Mouse (Mus musculus) kidney, adult 2 months (tissue): ENCODE data around the gene Knstrn. TPM values are rescaled to one million over a fixed set of nuclear protein-coding genes. Genes with fewer than 3 reads are reported as not detected.

Source experiments
- DNase-seq: peaks from one replicate; pipeline ENCODE4 v3.0.0; 2021
- H3K27ac ChIP-seq: fragments of 200-500 bp; 2 replicates; pipeline ENCODE4 v1.5.1; 2012; ENCODE audit warnings: low read depth, low read length, control low read depth, inconsistent platforms; ENCODE audit not compliant: insufficient read depth
- H3K27me3 ChIP-seq: fragments of 200-500 bp; replicated peaks from 2 replicates; pipeline ENCODE4 v1.6.1; 2012; ENCODE audit warnings: mild to moderate bottlenecking, moderate library complexity, low read length, inconsistent platforms; ENCODE audit not compliant: control insufficient read depth, insufficient read depth
- H3K36me3 ChIP-seq: fragments of 200-500 bp; 2 replicates; pipeline ENCODE4 v1.6.1; 2012; ENCODE audit warnings: mild to moderate bottlenecking, moderate library complexity, low read length, inconsistent platforms; ENCODE audit not compliant: control insufficient read depth, insufficient read depth
- H3K4me1 ChIP-seq: fragments of 200-500 bp; 2 replicates; pipeline ENCODE4 v1.6.1; 2011; ENCODE audit warnings: low read length; ENCODE audit not compliant: control insufficient read depth, insufficient read depth
- H3K4me3 ChIP-seq: fragments of 200-500 bp; 2 replicates; pipeline ENCODE4 v1.5.1; 2011; ENCODE audit warnings: mild to moderate bottlenecking, low read depth, low read length, control low read depth; ENCODE audit not compliant: insufficient read depth
- CTCF ChIP-seq: fragments of 200-500 bp; conservative IDR thresholded peaks from 2 replicates; pipeline ENCODE4 v1.5.1; 2011; ENCODE audit warnings: low read depth, mild to moderate bottlenecking, control low read depth, low read length, moderate library complexity, mixed read lengths; ENCODE audit not compliant: insufficient read depth, insufficient read length
- POLR2A ChIP-seq: fragments of 200-500 bp; IDR thresholded peaks from one replicate; pipeline ENCODE4 v1.6.1; 2011; ENCODE audit warnings: low read depth, low read length, control low read depth
- WGBS: fragments of 180-500 bp; shearing (Covaris S2); methylation state at CpG from one replicate; pipeline ENCODE4 v1.1.7; 2018; 5-methylcytosine and 5-hydroxymethylcytosine counted together
- polyA plus RNA-seq: library from polyadenylated mRNA; depleted of rRNA; stranded (reverse); fragments of >200 nt; gene quantifications from 2 replicates; pipeline ENCODE4 v1.2.3, GENCODE M21; 2012

Gene Knstrn
- polyA plus RNA-seq, 1 experiment = 0.61 TPM

- WGBS = 85% methylated on average over 3 of the region's 3 CpGs
- H3K27me3 ChIP-seq = no peaks in the 10 kb centered on the region
- H3K27ac ChIP-seq = no peak overlapping the region
- DNase-seq = no peak
- TF ChIP-seq POLR2A (no peak), CTCF (no peak)
- H3K36me3 ChIP-seq = no peaks in the 10 kb centered on the region; the same call in 1 of the 2 replicates
- H3K4me3 ChIP-seq = no peak overlapping the region
- 0 out of 2 replicates have a peak, but pooled peaks cover 3% of the 10 kb centered on the region for H3K4me1 ChIP-seq
These were observed 56.8 kb downstream of the Knstrn start for GRCm38 (mm10) chr2:118870601-118871000.

DNA sequence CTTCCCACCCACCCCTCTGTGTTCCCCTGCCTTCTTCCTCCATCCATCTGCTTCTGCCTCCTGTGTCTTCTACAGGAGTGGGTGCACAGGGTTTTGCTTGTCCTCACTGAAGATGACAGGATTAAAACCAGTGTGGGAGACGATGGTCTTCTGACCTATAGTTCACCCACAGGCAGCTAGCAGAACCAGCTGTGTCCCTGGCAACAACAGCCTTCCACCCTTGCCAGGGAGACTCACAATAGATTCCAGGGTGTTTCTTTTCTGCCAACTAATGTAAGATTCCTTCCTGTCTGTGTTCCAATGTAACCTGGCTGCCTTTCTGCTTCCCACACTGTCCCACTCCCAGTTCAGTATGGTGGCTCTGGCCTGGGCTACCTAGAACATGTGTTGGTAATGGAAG lies 57.2 kb downstream of the Knstrn start:
- 57% methylated on average over 1 of the region's 1 CpGs for WGBS

DNA sequence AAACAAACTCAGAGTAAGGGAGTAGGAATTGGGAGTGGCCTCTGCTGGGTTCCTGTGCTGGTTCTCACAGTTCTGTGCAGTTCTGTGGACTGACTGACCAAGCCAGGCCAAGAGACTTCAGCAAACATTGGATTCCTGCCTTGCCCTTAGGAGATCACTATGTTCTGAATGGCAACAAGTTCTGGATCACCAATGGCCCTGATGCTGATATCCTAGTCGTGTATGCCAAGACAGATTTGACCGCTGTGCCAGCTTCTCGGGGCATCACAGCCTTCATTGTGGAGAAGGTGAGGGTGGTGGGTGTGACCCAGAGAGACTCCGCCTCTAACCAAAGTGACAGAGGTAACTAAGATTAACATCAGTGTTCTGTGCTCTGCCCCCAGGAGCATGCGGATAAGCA lies 59.2 kb downstream of the Knstrn start:
- Histone ChIP-seq H3K4me3 (no peak overlapping the region), H3K27me3 (no peaks in the 10 kb centered on the region), H3K27ac (no peak overlapping the region), H3K36me3 (peaks cover 2% of the 10 kb centered on the region), H3K4me1 (no peaks in the 10 kb centered on the region)
- 90% methylated on average over 5 of the region's 5 CpGs for WGBS
- DNase-seq = no peak
- TF ChIP-seq POLR2A (no peak), CTCF (no peak)

More for the DNA sequence above, 57.2 kb downstream of the Knstrn start:
- TF ChIP-seq POLR2A = no peak
- TF ChIP-seq CTCF = no peak
- DNase-seq = no peak
- no peak overlapping the region for H3K27ac ChIP-seq
- H3K4me3 ChIP-seq = no peak overlapping the region
- no peaks in the 10 kb centered on the region for H3K27me3 ChIP-seq
- no peaks in the 10 kb centered on the region for H3K4me1 ChIP-seq
- H3K36me3 ChIP-seq = no peaks in the 10 kb centered on the region; the same call in 1 of the 2 replicates

DNA sequence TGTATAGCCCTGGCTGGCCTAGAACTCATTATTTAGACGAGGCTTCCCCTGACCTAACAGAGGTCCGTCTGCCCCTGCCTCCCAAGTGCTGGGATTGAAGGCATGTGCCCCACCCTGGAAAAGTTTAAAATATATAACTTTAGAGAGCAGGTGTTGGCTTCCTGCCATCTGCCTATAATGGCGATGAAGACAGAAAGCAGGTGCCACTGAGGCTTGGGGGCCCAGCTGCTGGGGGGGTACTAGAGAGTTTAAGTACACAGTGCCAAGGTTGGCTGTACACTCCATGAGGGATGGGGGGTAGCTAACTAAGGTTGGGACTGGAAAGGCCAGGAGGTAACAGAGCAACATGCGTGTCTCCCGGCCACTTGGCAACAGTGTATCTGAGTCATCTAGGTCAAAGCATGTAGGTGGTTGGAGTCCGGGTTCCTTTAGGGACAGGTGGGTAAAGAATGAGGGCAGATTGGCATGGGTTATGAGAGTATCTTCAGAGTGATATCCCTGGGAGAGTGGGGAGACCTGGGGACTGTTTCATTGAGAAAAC lies 60.2 kb downstream of the Knstrn start:
- Histone ChIP-seq H3K27ac (no peak overlapping the region), H3K4me3 (no peak overlapping the region), H3K27me3 (no peaks in the 10 kb centered on the region), H3K36me3 (peaks cover 2% of the 10 kb centered on the region), H3K4me1 (no peaks in the 10 kb centered on the region)
- WGBS = 81% methylated on average over 6 of the region's 6 CpGs
- TF ChIP-seq CTCF = no peak
- TF ChIP-seq POLR2A = no peak
- DNase-seq = no peak

DNA sequence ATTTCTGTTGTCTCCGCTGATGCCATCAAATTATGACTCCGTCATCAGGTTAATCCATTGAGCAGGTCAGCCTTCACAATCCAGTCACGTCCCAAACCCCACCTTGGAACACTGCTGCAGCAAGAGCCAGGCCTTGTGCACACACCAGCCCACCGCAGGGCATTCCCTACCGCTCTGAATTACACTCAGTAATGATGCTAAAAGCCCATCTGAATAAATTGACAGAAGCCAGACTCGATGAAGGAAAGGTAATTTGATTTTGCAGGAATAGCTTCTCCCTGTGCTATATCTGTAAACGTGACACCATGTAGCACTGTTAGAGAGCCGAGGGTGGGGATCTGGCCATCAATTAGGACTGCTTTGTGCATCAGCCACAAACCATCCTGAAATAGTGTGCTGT lies 61.5 kb downstream of the Knstrn start:
- TF ChIP-seq CTCF = no peak
- TF ChIP-seq POLR2A = no peak
- no peak for DNase-seq
- H3K27ac ChIP-seq = no peak overlapping the region
- H3K27me3 ChIP-seq = no peaks in the 10 kb centered on the region
- no peak overlapping the region for H3K4me3 ChIP-seq
- no peaks in the 10 kb centered on the region for H3K4me1 ChIP-seq
- H3K36me3 ChIP-seq = peaks cover 2% of the 10 kb centered on the region
- 94% methylated on average over 8 of the region's 8 CpGs for WGBS

DNA sequence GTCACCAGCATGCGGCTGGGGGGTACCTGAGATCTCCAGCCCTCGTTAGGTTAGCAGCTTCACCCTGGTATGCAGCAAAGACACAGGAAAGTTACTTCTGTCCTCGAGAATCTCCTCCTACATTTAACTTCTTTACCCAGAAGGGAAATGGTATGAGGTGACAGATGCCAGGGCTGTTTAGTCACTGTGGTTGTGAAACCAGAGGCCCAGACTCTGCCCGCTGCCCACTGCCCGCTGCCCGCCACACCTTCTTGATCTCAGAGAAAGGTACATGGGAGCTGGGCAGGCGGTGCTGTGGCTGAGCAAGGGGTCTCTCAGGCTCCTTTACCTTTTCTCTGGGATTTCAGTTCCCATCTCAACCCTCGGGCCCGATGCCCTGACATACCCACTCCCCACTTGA lies 62.6 kb downstream of the Knstrn start:
- no peak for DNase-seq
- peaks cover 6% of the 10 kb centered on the region; the same call in 1 of the 2 replicates for H3K4me1 ChIP-seq
- H3K36me3 ChIP-seq = peaks cover 2% of the 10 kb centered on the region
- H3K27me3 ChIP-seq = no peaks in the 10 kb centered on the region
- WGBS = 93% methylated on average over 9 of the region's 9 CpGs
- no peak overlapping the region for H3K27ac ChIP-seq
- no peak overlapping the region for H3K4me3 ChIP-seq
- no peak for TF ChIP-seq POLR2A
- TF ChIP-seq CTCF = no peak

DNA sequence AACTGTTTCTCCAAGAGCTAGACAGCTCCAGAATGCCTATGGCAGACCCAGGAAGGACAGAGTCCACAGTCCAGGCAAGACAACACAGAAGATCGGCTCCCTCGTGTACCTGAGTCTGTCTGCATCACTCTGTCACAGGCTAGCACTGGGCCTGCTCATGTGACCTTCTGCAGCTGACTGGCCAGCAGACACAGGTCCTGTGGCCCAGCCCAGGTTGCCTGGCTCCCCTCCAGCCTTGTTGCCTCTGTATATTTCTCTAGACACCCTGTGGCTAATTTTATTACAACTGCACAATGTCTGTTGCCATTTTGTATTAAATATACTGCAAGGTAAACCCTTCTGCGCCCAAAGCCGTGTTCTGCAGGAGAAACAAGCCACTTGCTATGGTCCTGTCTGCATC lies 67.2 kb downstream of the Knstrn start:
- Histone ChIP-seq H3K4me1 (peaks cover 6% of the 10 kb centered on the region; the same call in 1 of the 2 replicates), H3K36me3 (peaks cover 2% of the 10 kb centered on the region; the same call in 1 of the 2 replicates), H3K27me3 (no peaks in the 10 kb centered on the region), H3K4me3 (no peak overlapping the region), H3K27ac (peak overlapping the region; percentile 19; the same call in 1 of the 2 replicates)
- DNase-seq = peak; percentile 76
- WGBS = 61% methylated on average over 4 of the region's 4 CpGs
- TF ChIP-seq POLR2A = no peak
- no peak for TF ChIP-seq CTCF
